Mouse (Mus musculus): ENCODE measurements around the gene AA986860.

The AA986860 gene

DNA sequence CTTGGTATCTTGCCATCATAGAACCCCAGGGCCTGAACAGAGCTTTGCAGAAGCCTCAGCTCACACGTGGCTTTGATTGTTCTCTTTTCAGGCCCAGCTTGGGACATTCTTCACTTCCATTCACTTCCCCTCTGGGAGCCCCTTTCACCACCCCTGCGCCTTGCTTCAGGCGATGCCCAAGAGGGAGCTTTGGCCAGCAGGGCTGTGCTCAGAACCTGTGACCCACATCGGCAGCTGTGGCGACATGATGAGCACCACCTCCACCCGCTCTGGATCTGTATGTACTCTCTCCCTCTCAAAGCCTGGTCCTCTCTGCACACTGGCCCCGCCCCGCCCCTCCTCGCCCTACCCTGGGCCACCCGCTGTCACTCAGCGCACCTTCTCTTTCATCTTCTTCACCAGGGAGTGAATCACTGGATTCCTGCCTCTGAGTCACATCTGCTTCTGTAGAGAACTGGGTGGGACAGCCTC is 5.7 kb downstream of the AA986860 start:
- no peak for DNase-seq

DNA sequence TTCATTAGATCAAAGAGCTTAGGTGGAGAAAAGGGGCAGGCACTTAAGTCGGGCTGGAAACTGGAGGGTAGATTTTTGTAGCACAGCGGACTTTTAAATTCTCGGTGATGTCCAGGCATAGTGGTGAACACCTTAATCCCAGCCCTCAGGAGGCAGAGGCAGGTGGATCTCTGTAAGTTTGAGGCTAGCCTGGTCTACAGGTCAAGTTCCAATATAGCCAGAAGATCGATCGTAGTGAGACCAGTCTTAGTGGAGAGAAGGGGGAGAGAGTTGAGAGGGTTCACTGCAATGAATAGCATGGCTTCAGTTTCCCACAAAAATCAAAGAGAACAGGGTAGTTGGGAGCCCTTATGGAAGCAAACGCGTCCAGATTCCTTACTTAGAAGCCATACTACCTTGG is 6.1 kb downstream of the AA986860 start:
- no peak for DNase-seq

DNA sequence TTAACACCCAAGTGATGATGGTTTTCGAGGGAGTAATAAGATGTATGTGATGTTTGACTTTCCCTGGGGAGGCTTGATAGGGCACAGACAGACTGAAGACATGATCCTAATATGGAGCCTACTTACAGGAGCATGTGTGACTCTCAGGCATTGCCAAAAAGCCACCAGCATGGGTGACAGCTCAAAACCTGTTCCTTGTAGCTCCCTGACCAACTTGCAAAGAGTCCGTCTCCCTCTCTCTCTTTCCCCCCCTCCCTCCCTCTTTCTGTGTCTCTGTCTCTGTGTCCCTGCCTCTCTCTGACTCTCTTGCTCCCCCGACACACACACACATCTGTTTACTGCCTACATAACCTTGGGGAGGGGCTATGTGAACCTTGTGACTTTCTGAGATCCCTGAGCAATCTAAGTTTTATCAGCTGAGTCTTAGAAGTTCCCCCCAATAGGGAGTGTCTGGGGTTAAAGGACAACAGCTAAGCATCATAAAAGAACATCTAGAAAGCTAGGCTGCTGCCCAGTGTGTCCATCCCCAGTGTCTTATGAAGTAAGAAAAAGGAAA is 6.9 kb downstream of the AA986860 start:
- DNase-seq: no peak

DNA sequence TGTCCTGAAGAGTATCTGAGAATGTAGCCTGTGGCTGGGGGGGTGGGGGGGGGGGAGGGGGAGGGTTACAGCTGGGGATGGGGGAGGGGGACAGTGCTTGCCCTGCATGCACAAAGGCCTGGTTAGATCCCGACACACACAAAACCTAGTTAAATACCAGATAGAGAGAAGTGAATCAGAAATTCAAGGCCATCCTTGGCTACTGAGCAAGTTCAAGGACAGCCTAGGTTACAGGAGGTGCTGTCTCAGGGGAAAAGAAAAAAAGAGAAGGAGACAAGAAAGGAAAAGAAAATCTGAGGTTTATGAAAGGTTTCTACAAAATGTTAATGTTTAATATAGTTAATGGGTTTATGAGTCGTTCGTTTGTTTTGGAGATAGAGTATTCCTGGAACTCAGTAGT is 7.9 kb downstream of the AA986860 start:
- DNase-seq: no peak

DNA sequence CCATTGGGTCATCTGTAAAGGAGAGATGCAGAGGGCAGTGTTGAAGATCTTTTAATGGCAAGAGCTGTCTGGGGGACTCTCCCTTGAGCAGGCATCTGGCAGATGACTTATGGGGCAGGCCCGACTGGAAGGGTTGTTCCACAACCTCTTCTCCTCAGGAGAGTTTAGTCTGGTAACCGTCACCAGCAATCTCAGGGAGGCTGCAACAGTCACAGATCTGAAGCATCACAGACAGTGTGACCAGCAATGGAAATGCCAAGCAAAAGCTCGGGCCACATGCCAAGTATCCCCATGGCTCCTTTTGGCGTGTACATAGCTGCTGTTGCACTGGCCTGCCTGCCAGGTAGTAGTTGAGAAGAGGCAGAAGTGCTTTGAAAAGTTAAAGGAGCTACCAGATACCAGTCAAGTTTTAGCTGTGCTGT is 8.5 kb downstream of the AA986860 start:
- DNase-seq: no peak

GRCm38 (mm10) chr1:130740781-130741720 is 9.3 kb downstream of the AA986860 start:
- DNase-seq: no peak

- no peak for DNase-seq
Measured at GRCm38 (mm10) chr1:130742201-130742600, 10.4 kb downstream of the AA986860 start.

DNA sequence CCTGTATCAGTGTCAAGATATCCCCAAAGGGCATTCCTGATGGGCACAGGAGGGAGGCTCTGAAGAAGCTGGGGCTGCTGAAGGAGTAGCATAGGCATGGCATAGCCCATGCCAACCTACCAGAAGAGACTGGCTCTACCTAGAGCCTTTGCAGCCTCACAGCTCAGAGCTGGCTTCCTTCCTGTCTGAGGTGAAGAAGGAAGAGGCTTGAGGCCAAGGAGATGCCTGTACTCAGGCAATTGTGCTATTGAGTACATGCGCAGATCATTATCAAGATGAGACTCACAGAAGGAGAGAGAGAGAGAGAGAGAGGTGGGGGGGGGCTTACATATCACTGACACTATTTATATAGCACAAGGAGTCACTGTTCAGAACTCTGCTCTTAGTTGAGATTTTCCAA is 12.0 kb downstream of the AA986860 start:
- no peak for DNase-seq

GRCm38 (mm10) chr1:130744217-130744616 is 12.4 kb downstream of the AA986860 start:
- DNase-seq: no peak

- no peak for DNase-seq
Measured at GRCm38 (mm10) chr1:130744961-130745360, 13.2 kb downstream of the AA986860 start.

GRCm38 (mm10) chr1:130745591-130745990 is 13.8 kb downstream of the AA986860 start:
- DNase-seq: no peak

GRCm38 (mm10) chr1:130746819-130747218 is 15.0 kb downstream of the AA986860 start:
- DNase-seq: no peak

DNA sequence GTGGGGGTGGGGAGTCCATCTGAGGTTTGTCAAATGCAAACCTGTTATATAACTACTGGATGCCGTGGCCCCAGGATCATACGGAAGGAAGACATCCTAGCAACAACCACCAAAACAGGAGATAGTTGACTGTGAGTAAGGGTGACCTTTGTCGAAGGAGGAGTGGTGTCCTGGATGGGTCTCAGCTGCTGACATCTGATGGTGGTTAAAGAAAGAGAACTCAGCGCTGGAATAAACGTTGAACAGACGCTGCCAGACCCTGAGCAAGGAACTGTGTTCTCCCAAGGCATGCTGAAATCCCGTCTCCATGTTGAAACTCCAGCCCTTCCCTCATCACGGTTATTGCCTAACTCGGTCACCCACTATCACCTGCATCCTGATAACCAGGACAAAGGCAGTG is 27.9 kb downstream of the AA986860 start:
- no peak for DNase-seq

- no peak for DNase-seq
Measured at GRCm38 (mm10) chr1:130761597-130761996, 29.8 kb downstream of the AA986860 start.

DNA sequence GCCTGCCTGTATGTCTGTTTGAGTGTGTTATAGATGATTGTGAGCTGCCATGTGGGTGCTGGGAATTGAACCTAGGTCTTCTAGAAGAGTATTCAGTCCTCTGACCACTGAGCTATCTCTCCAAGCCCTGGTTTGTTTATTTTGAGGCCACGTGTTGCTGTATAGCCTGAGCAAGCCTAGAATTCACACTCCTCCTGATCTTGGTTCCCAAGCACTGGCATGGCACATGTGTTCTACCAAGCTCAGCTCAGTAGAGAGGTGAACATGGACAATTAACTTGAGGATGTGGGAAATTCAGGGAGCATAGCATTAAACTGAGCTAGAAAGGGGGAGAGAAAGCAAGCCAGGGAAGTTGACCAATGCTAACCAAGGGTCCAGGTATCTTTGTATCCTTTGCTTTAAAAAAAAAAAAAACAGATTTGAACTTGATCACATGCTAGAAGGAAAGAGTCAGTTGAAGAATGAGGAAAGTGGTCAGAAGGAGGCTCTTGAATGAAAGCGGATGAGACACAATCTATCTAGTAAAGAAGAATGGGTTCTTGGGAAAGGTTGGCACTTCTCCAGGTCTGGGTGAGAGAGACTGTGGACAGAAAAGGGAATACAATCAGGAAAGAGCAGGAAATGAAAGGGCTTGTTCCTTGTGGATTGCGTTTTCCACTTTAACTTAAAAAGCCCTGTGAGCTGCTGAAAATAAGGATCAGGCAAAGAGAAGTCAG is 30.4 kb downstream of the AA986860 start:
- no peak for DNase-seq

- DNase-seq: no peak
Measured at GRCm38 (mm10) chr1:130764027-130764461, 32.3 kb downstream of the AA986860 start.

GRCm38 (mm10) chr1:130767066-130767465 is 35.3 kb downstream of the AA986860 start:
- no peak for DNase-seq

- DNase-seq: no peak
Measured at GRCm38 (mm10) chr1:130769925-130770324, 38.1 kb downstream of the AA986860 start.

DNA sequence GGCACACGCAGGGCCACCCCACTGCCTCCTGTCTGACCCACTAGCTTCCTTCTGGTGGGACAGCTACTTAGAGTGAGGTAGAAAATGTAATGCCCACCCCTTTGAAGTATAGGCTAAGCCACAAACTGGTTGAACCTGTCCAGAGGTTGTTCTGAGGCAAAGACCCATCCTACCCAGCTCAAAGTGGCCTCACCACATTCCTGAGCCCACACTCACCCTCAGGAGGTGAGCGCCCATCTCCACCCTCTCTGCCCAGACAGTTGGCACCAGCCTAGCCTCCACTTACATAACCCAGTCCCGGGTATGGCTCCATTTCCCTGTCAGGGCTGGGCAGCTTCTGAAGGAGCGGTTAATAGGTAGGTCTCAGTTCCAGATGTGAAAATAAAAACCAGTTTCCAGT is 38.7 kb downstream of the AA986860 start:
- no peak for DNase-seq

- no peak for DNase-seq
Measured at GRCm38 (mm10) chr1:130770981-130771494, 39.3 kb downstream of the AA986860 start.

DNA sequence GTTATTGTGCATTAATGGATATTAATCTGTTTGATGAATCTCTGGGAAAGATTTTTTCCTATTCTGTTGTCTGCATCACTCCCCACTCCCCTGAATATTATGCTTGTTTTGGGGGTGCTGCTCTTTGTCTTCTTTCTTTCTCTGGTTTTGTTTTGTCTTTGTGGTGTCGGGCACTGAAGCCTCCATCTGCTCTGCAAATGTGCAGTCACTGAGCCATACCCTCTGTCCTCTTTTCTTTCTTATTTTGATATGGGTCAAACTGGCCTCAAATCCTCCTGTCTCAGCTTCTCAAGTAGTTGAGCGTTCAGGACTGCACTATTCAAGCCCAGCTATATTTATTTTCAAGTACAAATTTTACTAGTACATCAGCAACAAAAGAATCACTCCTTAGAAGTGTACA is 43.5 kb downstream of the AA986860 start:
- no peak for DNase-seq

GRCm38 (mm10) chr1:130775691-130776331 is 44.0 kb downstream of the AA986860 start:
- no peak for DNase-seq

DNA sequence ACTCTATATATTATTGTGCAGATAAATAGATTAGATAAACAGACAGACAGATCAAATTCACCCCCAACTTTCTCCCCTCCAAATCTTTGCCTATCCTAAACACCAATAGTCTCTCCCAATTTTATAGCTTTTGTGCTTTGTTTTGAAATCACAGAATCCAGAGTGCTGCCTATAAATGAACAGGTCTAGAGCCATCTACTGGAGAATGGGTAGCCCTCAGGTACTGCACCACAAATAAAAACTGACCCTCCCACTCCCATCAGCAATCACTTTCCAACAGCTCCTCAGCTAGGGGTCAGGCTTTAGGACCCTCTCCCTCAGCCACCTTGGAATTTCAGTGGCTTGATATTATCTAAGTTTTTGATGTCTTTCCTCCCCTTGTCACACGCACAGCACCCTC is 44.9 kb downstream of the AA986860 start:
- DNase-seq: no peak

Measured in kidney, adult 18-20 months (tissue).